Mouse (Mus musculus): ENCODE data around the gene Tapbp. TPM values are rescaled to one million over a fixed set of nuclear protein-coding genes. Genes with fewer than 3 reads are reported as not detected.
A peak's percentile ranks its signal among the peaks of the same experiment; 100 is the strongest.
"Not testable (repeated sequence)": the region's sequence is repeated elsewhere in the genome, so short reads cannot be mapped to it uniquely, and the experiment has no call there.

Tapbp gene
- polyA plus RNA-seq, 1 experiment from 2014 or later = 22.0 TPM

- H3K9ac ChIP-seq (ENCODE audit: low read depth, low read length) = no peak overlapping the region
- no peak overlapping the region for H3K4me2 ChIP-seq
- no peak for ATAC-seq (replicated peaks; ENCODE audit: insufficient number of reproducible peaks, low FRiP score, low TSS enrichment)
- H3K9me3 ChIP-seq (replicated peaks; ENCODE audit: control insufficient read depth, low read length) = no peaks in the 10 kb centered on the region
- WGBS (ENCODE audit: insufficient replicate concordance) = 53% methylated on average over 7 of the region's 7 CpGs
- peaks cover 3% of the 10 kb centered on the region; the same call in 1 of the 2 replicates for H3K4me1 ChIP-seq (ENCODE audit: control insufficient read depth, insufficient read depth, low read length)
- H3K27me3 ChIP-seq (ENCODE audit: control insufficient read depth, insufficient read depth, low read length) = no peaks in the 10 kb centered on the region
- H3K4me3 ChIP-seq (ENCODE audit: low read depth, low read length) = no peak overlapping the region
- no peaks in the 10 kb centered on the region for H3K36me3 ChIP-seq (ENCODE audit: control insufficient read depth, insufficient read depth, low read length)
- H3K27ac ChIP-seq (ENCODE audit: low read depth, low read length) = no peak overlapping the region
Measured at GRCm38 (mm10) chr17:33900281-33900988, 15.3 kb upstream of the Tapbp start.

GRCm38 (mm10) chr17:33900989-33901314, 14.7 kb upstream of the Tapbp start:
- WGBS (ENCODE audit: insufficient replicate concordance) = 78% methylated on average over 4 of the region's 4 CpGs
- H3K4me1 ChIP-seq (ENCODE audit: control insufficient read depth, insufficient read depth, low read length) = peaks cover 3% of the 10 kb centered on the region; the same call in 1 of the 2 replicates
- H3K27me3 ChIP-seq (ENCODE audit: control insufficient read depth, insufficient read depth, low read length) = no peaks in the 10 kb centered on the region
- no peak overlapping the region for H3K27ac ChIP-seq (ENCODE audit: low read depth, low read length)
- no peaks in the 10 kb centered on the region for H3K9me3 ChIP-seq (replicated peaks; ENCODE audit: control insufficient read depth, low read length)
- no peak for ATAC-seq (replicated peaks; ENCODE audit: insufficient number of reproducible peaks, low FRiP score, low TSS enrichment)
- no peaks in the 10 kb centered on the region for H3K36me3 ChIP-seq (ENCODE audit: control insufficient read depth, insufficient read depth, low read length)
- H3K4me2 ChIP-seq = no peak overlapping the region
- H3K9ac ChIP-seq (ENCODE audit: low read depth, low read length) = no peak overlapping the region
- no peak overlapping the region for H3K4me3 ChIP-seq (ENCODE audit: low read depth, low read length)

- ATAC-seq (replicated peaks; ENCODE audit: insufficient number of reproducible peaks, low FRiP score, low TSS enrichment) = no peak
- Histone ChIP-seq H3K9ac (ENCODE audit: low read depth, low read length) (no peak overlapping the region), H3K4me2 (no peak overlapping the region), H3K27me3 (ENCODE audit: control insufficient read depth, insufficient read depth, low read length) (no peaks in the 10 kb centered on the region), H3K27ac (ENCODE audit: low read depth, low read length) (no peak overlapping the region), H3K9me3 (replicated peaks; ENCODE audit: control insufficient read depth, low read length) (no peaks in the 10 kb centered on the region), H3K4me3 (ENCODE audit: low read depth, low read length) (no peak overlapping the region), H3K36me3 (ENCODE audit: control insufficient read depth, insufficient read depth, low read length) (no peaks in the 10 kb centered on the region), H3K4me1 (ENCODE audit: control insufficient read depth, insufficient read depth, low read length) (peaks cover 3% of the 10 kb centered on the region; the same call in 1 of the 2 replicates)
- WGBS (ENCODE audit: insufficient replicate concordance) = 47% methylated on average over 4 of the region's 4 CpGs
Measured at GRCm38 (mm10) chr17:33901653-33902052, 14.0 kb upstream of the Tapbp start.

- no peak overlapping the region for H3K4me2 ChIP-seq
- H3K4me1 ChIP-seq (ENCODE audit: control insufficient read depth, insufficient read depth, low read length) = peaks cover 3% of the 10 kb centered on the region; the same call in 1 of the 2 replicates
- H3K4me3 ChIP-seq (ENCODE audit: low read depth, low read length) = no peak overlapping the region
- H3K36me3 ChIP-seq (ENCODE audit: control insufficient read depth, insufficient read depth, low read length) = no peaks in the 10 kb centered on the region
- 70% methylated on average over 4 of the region's 4 CpGs for WGBS (ENCODE audit: insufficient replicate concordance)
- H3K9ac ChIP-seq (ENCODE audit: low read depth, low read length) = no peak overlapping the region
- no peak for ATAC-seq (replicated peaks; ENCODE audit: insufficient number of reproducible peaks, low FRiP score, low TSS enrichment)
- H3K27me3 ChIP-seq (ENCODE audit: control insufficient read depth, insufficient read depth, low read length) = no peaks in the 10 kb centered on the region
- no peak overlapping the region; the same call in 1 of the 2 replicates for H3K27ac ChIP-seq (ENCODE audit: low read depth, low read length)
- H3K9me3 ChIP-seq (replicated peaks; ENCODE audit: control insufficient read depth, low read length) = no peaks in the 10 kb centered on the region
Measured at GRCm38 (mm10) chr17:33902079-33902478, 13.6 kb upstream of the Tapbp start.

GRCm38 (mm10) chr17:33902491-33902890, 13.2 kb upstream of the Tapbp start:
- H3K9me3 ChIP-seq (replicated peaks; ENCODE audit: control insufficient read depth, low read length) = no peaks in the 10 kb centered on the region
- H3K9ac ChIP-seq (ENCODE audit: low read depth, low read length) = no peak overlapping the region
- no peak overlapping the region for H3K27ac ChIP-seq (ENCODE audit: low read depth, low read length)
- WGBS (ENCODE audit: insufficient replicate concordance) = 81% methylated on average over 7 of the region's 7 CpGs
- H3K4me1 ChIP-seq (ENCODE audit: control insufficient read depth, insufficient read depth, low read length) = peaks cover 3% of the 10 kb centered on the region; the same call in 1 of the 2 replicates
- no peaks in the 10 kb centered on the region for H3K27me3 ChIP-seq (ENCODE audit: control insufficient read depth, insufficient read depth, low read length)
- no peak overlapping the region for H3K4me2 ChIP-seq
- H3K36me3 ChIP-seq (ENCODE audit: control insufficient read depth, insufficient read depth, low read length) = no peaks in the 10 kb centered on the region
- H3K4me3 ChIP-seq (ENCODE audit: low read depth, low read length) = no peak overlapping the region
- no peak for ATAC-seq (replicated peaks; ENCODE audit: insufficient number of reproducible peaks, low FRiP score, low TSS enrichment)

- not testable (repeated sequence) for H3K27me3 ChIP-seq (ENCODE audit: control insufficient read depth, insufficient read depth, low read length); H3K4me1 ChIP-seq (ENCODE audit: control insufficient read depth, insufficient read depth, low read length); H3K36me3 ChIP-seq (ENCODE audit: control insufficient read depth, insufficient read depth, low read length); H3K27ac ChIP-seq (ENCODE audit: low read depth, low read length); H3K9ac ChIP-seq (ENCODE audit: low read depth, low read length); H3K4me2 ChIP-seq; H3K4me3 ChIP-seq (ENCODE audit: low read depth, low read length); H3K9me3 ChIP-seq (replicated peaks; ENCODE audit: control insufficient read depth, low read length); ATAC-seq (replicated peaks; ENCODE audit: insufficient number of reproducible peaks, low FRiP score, low TSS enrichment)
- 68% methylated on average over 6 of the region's 6 CpGs for WGBS (ENCODE audit: insufficient replicate concordance)
Measured at GRCm38 (mm10) chr17:33903911-33904651, 11.6 kb upstream of the Tapbp start.

GRCm38 (mm10) chr17:33904835-33905234, 10.9 kb upstream of the Tapbp start, which contains the start of gene Platr17:
Gene Platr17, plus strand, starts transcription at chr17:33905135.
- not testable (repeated sequence) for H3K4me3 ChIP-seq (ENCODE audit: low read depth, low read length); H3K9ac ChIP-seq (ENCODE audit: low read depth, low read length); H3K4me2 ChIP-seq; H3K27me3 ChIP-seq (ENCODE audit: control insufficient read depth, insufficient read depth, low read length); H3K4me1 ChIP-seq (ENCODE audit: control insufficient read depth, insufficient read depth, low read length); H3K27ac ChIP-seq (ENCODE audit: low read depth, low read length); ATAC-seq (replicated peaks; ENCODE audit: insufficient number of reproducible peaks, low FRiP score, low TSS enrichment); H3K9me3 ChIP-seq (replicated peaks; ENCODE audit: control insufficient read depth, low read length); H3K36me3 ChIP-seq (ENCODE audit: control insufficient read depth, insufficient read depth, low read length)
- 59% methylated on average over 2 of the region's 4 CpGs for WGBS (ENCODE audit: insufficient replicate concordance)

GRCm38 (mm10) chr17:33908331-33909076, 7.2 kb upstream of the Tapbp start:
- Histone ChIP-seq H3K4me3 (ENCODE audit: low read depth, low read length) (peak overlapping the region; percentile 78), H3K9ac (ENCODE audit: low read depth, low read length) (peak overlapping the region; percentile 83), H3K27ac (ENCODE audit: low read depth, low read length) (peak overlapping the region; percentile 84), H3K4me2 (peak overlapping the region; percentile 99), H3K27me3 (ENCODE audit: control insufficient read depth, insufficient read depth, low read length) (no peaks in the 10 kb centered on the region), H3K9me3 (replicated peaks; ENCODE audit: control insufficient read depth, low read length) (no peaks in the 10 kb centered on the region), H3K36me3 (ENCODE audit: control insufficient read depth, insufficient read depth, low read length) (peaks cover 21% of the 10 kb centered on the region), H3K4me1 (ENCODE audit: control insufficient read depth, insufficient read depth, low read length) (peaks cover 10% of the 10 kb centered on the region)
- under 1% methylated on average over 44 of the region's 44 CpGs for WGBS (ENCODE audit: insufficient replicate concordance)
- ATAC-seq (replicated peaks; ENCODE audit: insufficient number of reproducible peaks, low FRiP score, low TSS enrichment) = peak; percentile 64
